Mouse (Mus musculus) olfactory bulb, adult 2 months (tissue): ENCODE data around the gene Hmgb1. TPM values are rescaled to one million over a fixed set of nuclear protein-coding genes. Genes with fewer than 3 reads are reported as not detected.

Experiments
- H3K27ac ChIP-seq: fragments of 200-500 bp; 2 replicates; pipeline ENCODE4 v1.5.1; 2012; ENCODE audit warnings: low read depth, low read length; ENCODE audit not compliant: insufficient read depth
- H3K4me1 ChIP-seq: fragments of 200-500 bp; 2 replicates; pipeline ENCODE4 v1.6.1; 2012; ENCODE audit warnings: low read length; ENCODE audit not compliant: control insufficient read depth, insufficient read depth
- H3K4me3 ChIP-seq: fragments of 200-500 bp; 2 replicates; pipeline ENCODE4 v1.5.1; 2012; ENCODE audit warnings: mild to moderate bottlenecking, low read depth, low read length, moderate library complexity; ENCODE audit not compliant: insufficient read depth
- CTCF ChIP-seq: fragments of 200-500 bp; IDR thresholded peaks from 2 replicates; pipeline ENCODE4 v1.5.1; 2012; ENCODE audit warnings: low read depth, mild to moderate bottlenecking, low read length, moderate library complexity; ENCODE audit not compliant: insufficient read depth
- POLR2A ChIP-seq: fragments of 200-500 bp; IDR thresholded peaks from 2 replicates; pipeline ENCODE4 v1.6.1; 2012; ENCODE audit warnings: mild to moderate bottlenecking, low read depth, low read length, moderate library complexity; ENCODE audit not compliant: insufficient read depth
- WGBS: fragments of 180-500 bp; shearing (Covaris S2); methylation state at CpG from one replicate; pipeline ENCODE4 v1.1.7; 2018; 5-methylcytosine and 5-hydroxymethylcytosine counted together
- polyA plus RNA-seq: library from polyadenylated mRNA; stranded (reverse); fragments of >200 nt; gene quantifications from 2 replicates; pipeline ENCODE4 v1.2.4, GENCODE M21; 2012; ENCODE audit warnings: low replicate concordance; ENCODE audit not compliant: missing spikeins, insufficient read depth, insufficient read length

The Hmgb1 gene
- polyA plus RNA-seq, 1 experiment: 501 TPM

DNA sequence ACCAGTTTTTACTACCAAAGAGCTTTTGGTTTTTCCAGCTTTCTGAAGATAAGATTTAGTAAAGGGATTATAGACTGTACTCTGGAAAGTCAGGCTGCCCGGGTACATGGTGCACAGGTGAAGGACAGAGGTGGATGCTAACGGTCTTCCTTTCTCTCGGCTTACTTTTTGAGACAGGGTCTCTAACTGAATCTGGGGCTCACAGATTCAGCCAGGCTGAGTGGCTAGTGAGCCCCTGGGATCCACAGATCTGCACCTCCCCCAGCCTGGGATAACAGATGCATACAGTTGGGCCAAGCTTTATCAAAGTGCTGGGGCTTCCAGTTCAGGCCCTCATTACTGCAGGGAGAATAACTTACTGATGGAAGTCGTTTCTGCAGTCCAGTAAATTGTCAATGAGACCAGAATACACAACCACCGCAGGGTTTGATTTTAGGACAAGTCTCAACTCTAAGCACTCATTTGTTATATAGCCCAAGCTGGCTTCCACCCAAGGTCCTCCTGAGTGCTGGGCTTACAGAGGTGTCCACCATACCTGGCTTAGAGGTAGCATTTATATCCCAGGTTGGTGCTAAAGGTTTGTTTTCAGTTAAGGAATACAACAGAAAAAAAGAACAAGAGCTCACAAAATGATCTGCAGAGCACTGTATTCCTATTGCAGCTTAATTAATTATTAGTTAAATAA, 2.0 kb downstream of the Hmgb1 start:
- H3K27ac ChIP-seq: no peak overlapping the region
- no peaks in the 10 kb centered on the region for H3K4me1 ChIP-seq
- no peak for TF ChIP-seq POLR2A
- TF ChIP-seq CTCF: no peak
- 75% methylated on average over 5 of the region's 5 CpGs for WGBS
- no peak overlapping the region for H3K4me3 ChIP-seq

- 83% methylated on average over 3 of the region's 3 CpGs for WGBS
- TF ChIP-seq CTCF: no peak
- no peak for TF ChIP-seq POLR2A
- H3K4me3 ChIP-seq: no peak overlapping the region
Measured at GRCm38 (mm10) chr5:149179826-149180225, 4.5 kb downstream of the Hmgb1 start.

GRCm38 (mm10) chr5:149178095-149178494, 6.2 kb downstream of the Hmgb1 start:
- H3K27ac ChIP-seq: no peak overlapping the region
- 94% methylated on average over 5 of the region's 5 CpGs for WGBS
- no peak for TF ChIP-seq POLR2A
- TF ChIP-seq CTCF: no peak
- H3K4me3 ChIP-seq: no peak overlapping the region
- H3K4me1 ChIP-seq: no peaks in the 10 kb centered on the region

More at GRCm38 (mm10) chr5:149179826-149180225, 4.5 kb downstream of the Hmgb1 start:
- Histone ChIP-seq H3K4me1 (no peaks in the 10 kb centered on the region), H3K27ac (no peak overlapping the region)

DNA sequence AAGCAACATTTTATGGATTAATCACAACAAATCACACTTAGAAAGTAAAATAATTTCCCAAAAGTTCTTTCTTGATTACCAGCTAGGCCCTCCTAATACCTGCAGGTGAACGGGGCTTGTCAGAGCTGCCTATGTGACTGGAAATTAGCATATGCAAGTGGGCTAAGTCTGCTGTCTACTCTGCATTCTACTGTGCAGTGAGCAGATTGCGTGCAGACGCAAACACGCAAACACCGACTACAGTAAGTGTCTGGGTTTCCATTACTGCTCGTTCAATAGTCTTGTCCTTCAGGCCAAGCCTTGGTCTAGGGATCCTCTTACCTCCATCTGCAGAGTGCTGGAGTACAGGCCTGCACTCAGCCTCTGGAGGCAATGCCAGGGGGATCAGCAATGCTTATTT, 8.6 kb downstream of the Hmgb1 start:
- no peak overlapping the region for H3K27ac ChIP-seq
- WGBS: 93% methylated on average over 6 of the region's 6 CpGs
- H3K4me1 ChIP-seq: no peaks in the 10 kb centered on the region
- TF ChIP-seq CTCF: no peak
- no peak for TF ChIP-seq POLR2A
- H3K4me3 ChIP-seq: no peak overlapping the region

GRCm38 (mm10) chr5:149174527-149174926, 9.8 kb downstream of the Hmgb1 start:
- TF ChIP-seq POLR2A: no peak
- no peak for TF ChIP-seq CTCF
- Histone ChIP-seq H3K4me3 (no peak overlapping the region), H3K27ac (no peak overlapping the region), H3K4me1 (no peaks in the 10 kb centered on the region)
- 91% methylated on average over 7 of the region's 7 CpGs for WGBS

GRCm38 (mm10) chr5:149172246-149172645, 12.0 kb downstream of the Hmgb1 start:
- 71% methylated on average over 10 of the region's 10 CpGs for WGBS
- H3K4me3 ChIP-seq: no peak overlapping the region
- H3K4me1 ChIP-seq: no peaks in the 10 kb centered on the region
- TF ChIP-seq POLR2A (no peak), CTCF (no peak)
- H3K27ac ChIP-seq: no peak overlapping the region

DNA sequence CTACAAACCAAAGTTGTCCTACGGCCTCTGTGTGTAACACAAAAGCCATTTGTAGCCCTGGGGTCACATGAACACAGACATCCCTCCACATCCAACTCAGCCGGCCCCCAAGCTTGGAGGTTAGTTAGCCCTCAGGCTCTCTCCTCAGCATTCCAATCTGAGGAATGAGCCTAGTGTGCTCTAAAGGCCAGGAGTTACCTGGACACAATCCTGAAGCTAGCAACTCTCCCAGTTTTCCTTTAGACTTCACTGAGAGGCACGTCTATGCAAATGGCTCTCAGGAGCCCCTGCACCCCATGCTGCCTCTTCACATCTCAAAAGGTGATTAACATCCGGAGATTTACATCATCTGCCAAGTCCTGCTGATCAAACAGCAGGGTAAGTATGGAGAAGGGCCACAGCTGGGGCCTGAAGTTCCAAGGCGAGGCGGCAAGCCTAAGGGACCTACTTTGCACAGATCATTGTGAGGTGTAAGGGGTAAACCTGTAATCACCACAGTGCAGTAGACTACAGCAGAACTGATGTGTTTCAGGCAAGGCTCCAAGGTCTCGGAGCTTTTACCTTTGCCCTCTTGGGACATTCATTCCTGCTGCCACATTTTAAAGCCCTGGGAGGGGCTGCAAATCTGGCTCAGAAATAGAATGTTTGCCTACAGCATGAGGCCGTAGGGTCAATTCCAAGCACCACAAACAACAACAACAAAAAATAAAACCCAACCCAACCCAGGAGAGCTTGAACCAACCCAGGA, 13.3 kb downstream of the Hmgb1 start:
- TF ChIP-seq CTCF: no peak
- TF ChIP-seq POLR2A: no peak
- WGBS: 87% methylated on average over 8 of the region's 8 CpGs
- no peak overlapping the region for H3K4me3 ChIP-seq
- H3K4me1 ChIP-seq: no peaks in the 10 kb centered on the region
- H3K27ac ChIP-seq: no peak overlapping the region

DNA sequence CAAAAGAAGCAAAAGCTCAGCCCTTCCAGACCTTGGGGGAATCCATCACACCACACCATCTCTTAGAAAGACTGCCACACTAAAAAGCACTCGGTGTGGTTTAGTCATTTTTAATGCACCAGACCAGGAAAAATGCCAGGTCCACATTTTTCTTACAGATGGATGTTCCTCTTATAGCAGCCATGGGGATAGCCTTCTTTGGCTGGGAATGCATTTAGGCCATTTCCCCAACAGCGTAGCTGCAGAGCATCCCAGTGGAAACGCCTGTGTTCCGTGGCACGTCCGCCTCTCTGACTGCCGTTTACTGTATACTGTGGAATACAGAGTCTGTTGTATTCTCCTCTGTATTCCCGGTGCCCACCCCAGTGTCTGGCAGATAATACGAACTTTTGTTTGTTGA, 15.5 kb downstream of the Hmgb1 start:
- H3K4me3 ChIP-seq: no peak overlapping the region
- WGBS: 71% methylated on average over 9 of the region's 9 CpGs
- H3K27ac ChIP-seq: no peak overlapping the region
- no peaks in the 10 kb centered on the region for H3K4me1 ChIP-seq
- TF ChIP-seq CTCF: no peak
- no peak for TF ChIP-seq POLR2A

DNA sequence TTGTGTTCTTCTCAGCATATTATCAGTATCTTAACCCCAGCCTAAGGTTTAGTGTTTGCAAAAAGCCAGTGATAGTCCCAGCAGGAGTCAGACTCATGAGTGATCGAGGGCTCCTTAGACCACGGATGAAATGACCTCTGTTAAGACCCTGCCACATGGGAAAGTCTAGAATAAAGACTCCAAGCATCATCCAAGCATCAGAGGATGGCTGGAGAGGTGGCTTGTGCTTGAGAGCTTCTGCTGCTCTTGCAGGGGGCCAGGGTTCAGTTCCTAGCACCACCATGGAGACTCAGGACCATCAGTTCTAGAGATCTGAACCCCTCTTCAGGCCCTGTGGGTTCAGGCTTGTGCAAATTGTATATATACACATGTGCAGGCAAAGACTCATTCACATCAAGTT, 16.2 kb downstream of the Hmgb1 start:
- WGBS: 89% methylated on average over 2 of the region's 2 CpGs
- TF ChIP-seq CTCF (no peak), POLR2A (no peak)
- Histone ChIP-seq H3K27ac (no peak overlapping the region), H3K4me3 (no peak overlapping the region), H3K4me1 (no peaks in the 10 kb centered on the region)

DNA sequence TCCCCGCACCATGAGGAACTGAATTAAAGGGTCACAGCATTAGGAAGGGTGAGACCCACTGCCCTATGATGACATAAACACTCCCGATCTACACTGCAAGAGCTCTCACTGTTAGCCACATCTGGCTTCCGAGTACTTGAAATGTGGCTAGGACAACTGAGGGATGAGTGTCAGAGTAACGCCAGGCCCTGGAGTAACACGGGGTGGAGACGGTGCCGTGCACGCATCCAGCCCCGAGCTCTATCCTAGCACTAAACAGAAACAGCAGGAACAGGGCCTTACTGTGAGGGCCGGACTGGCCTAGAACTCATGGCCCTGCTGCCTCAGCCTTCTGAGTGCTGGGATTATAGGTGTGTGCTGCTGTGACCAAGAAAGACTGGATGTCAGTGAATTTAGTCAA, 18.3 kb downstream of the Hmgb1 start:
- no peak overlapping the region for H3K4me3 ChIP-seq
- H3K27ac ChIP-seq: no peak overlapping the region
- TF ChIP-seq CTCF (no peak), POLR2A (no peak)
- 98% methylated on average over 10 of the region's 10 CpGs for WGBS
- no peaks in the 10 kb centered on the region for H3K4me1 ChIP-seq
